Mouse (Mus musculus): ENCODE results near the gene Crybg1.

GRCm38 (mm10) chr10:44080351-44080750, 68.3 kb downstream of the Crybg1 start:
- TF ChIP-seq CTCF (IDR thresholded peaks at IDR 0.05; ENCODE audit: control insufficient read depth, insufficient read depth, low read length) (no peak), POLR2A (IDR thresholded peaks at IDR 0.05; ENCODE audit: borderline replicate concordance, control insufficient read depth, low read depth, low read length) (no peak)
